Comparison of ENCODE assay signal across 18 mouse cellular contexts in genomic region chr3:153663841-153664427, GRCm38 (mm10).
DNase-seq lines count a peak whose midpoint lies in the region; ATAC-seq and TF ChIP-seq lines count a peak whose summit lies in the region.
"Had no signal": no experiment of that assay in that cellular context is flagged by ENCODE, and none has a peak within 500 bp of the region (broad histone marks: within the 10 kb centered on the region; RNA-seq: fewer than 3 reads in every experiment).

No protein-coding gene starts in this region.

- no peak overlapping the region for H3K9ac ChIP-seq in kidney, postnatal 0 days (ENCODE audit: low read depth, low read length)
- H3K9ac ChIP-seq in liver, embryonic 14.5 days (replicated peaks): peak overlapping the region; percentile 9; the same call in 1 of the 2 replicates
- H3K9ac ChIP-seq: embryonic facial prominence, embryonic 13.5 days; hindbrain, embryonic 14.5 days; intestine, embryonic 15.5 days; liver, embryonic 15.5 days; midbrain, embryonic 13.5 days had no signal

- no peak overlapping the region for H3K27ac ChIP-seq in kidney, postnatal 0 days
- H3K27ac ChIP-seq in liver, embryonic 14.5 days: no peak overlapping the region
- H3K27ac ChIP-seq: embryonic facial prominence, embryonic 13.5 days; gastrocnemius, adult 2 months; hindbrain, embryonic 14.5 days; intestine, embryonic 15.5 days; liver, embryonic 15.5 days; midbrain, embryonic 13.5 days had no signal

- H3K4me2 ChIP-seq in kidney, postnatal 0 days (ENCODE audit: low read length): no peak overlapping the region
- H3K4me2 ChIP-seq in liver, embryonic 14.5 days (ENCODE audit: low read depth): no peak overlapping the region
- H3K4me2 ChIP-seq: embryonic facial prominence, embryonic 13.5 days; hindbrain, embryonic 14.5 days; intestine, embryonic 15.5 days; liver, embryonic 15.5 days; midbrain, embryonic 13.5 days had no signal

- no peak overlapping the region for H3K4me3 ChIP-seq in kidney, postnatal 0 days (replicated peaks; ENCODE audit: low read depth, low read length)
- no peak overlapping the region for H3K4me3 ChIP-seq in liver, embryonic 14.5 days (ENCODE audit: insufficient read depth in 1 of 2, low read depth in 2 of 2, low read length in 2 of 2)
- H3K4me3 ChIP-seq: embryonic facial prominence, embryonic 13.5 days; gastrocnemius, adult 2 months; intestine, embryonic 15.5 days; liver, embryonic 15.5 days; midbrain, embryonic 13.5 days had no signal

- TF ChIP-seq EP300 in liver, embryonic 14.5 days (IDR thresholded peaks at IDR 0.05; ENCODE audit: low read depth): peak; percentile 24; the same call in 1 of the 2 replicates

- no peaks in the 10 kb centered on the region for H3K9me3 ChIP-seq in kidney, postnatal 0 days (replicated peaks; ENCODE audit: low read length)
- no peaks in the 10 kb centered on the region for H3K9me3 ChIP-seq in liver, embryonic 14.5 days (ENCODE audit: control insufficient read depth, low read length)
- H3K9me3 ChIP-seq: embryonic facial prominence, embryonic 13.5 days; intestine, embryonic 15.5 days; liver, embryonic 15.5 days; midbrain, embryonic 13.5 days had no signal

- no peak for TF ChIP-seq CTCF in kidney, postnatal 0 days (IDR thresholded peaks at IDR 0.05; ENCODE audit: low read depth)
- no peak for TF ChIP-seq CTCF in liver, embryonic 14.5 days (IDR thresholded peaks at IDR 0.05; ENCODE audit: low read depth)

- WGBS in kidney, postnatal 0 days: 30% methylated on average over 10 of the region's 10 CpGs
- 18% methylated on average over 10 of the region's 10 CpGs for WGBS in liver, embryonic 14.5 days (ENCODE audit: insufficient replicate concordance)

- H3K36me3 ChIP-seq in kidney, postnatal 0 days (ENCODE audit: insufficient read depth, low read length): no peaks in the 10 kb centered on the region
- H3K36me3 ChIP-seq in liver, embryonic 14.5 days (replicated peaks; ENCODE audit: control insufficient read depth, insufficient read depth, low read depth): no peaks in the 10 kb centered on the region
- H3K36me3 ChIP-seq: embryonic facial prominence, embryonic 13.5 days; intestine, embryonic 15.5 days; liver, embryonic 15.5 days; midbrain, embryonic 13.5 days had no signal

- no peak for ATAC-seq in kidney, postnatal 0 days (replicated peaks; ENCODE audit: low FRiP score, low read depth)
- ATAC-seq in liver, embryonic 14.5 days (ENCODE audit: insufficient read depth): no peak
- ATAC-seq: intestine, embryonic 15.5 days; midbrain, embryonic 13.5 days had no signal

- no peaks in the 10 kb centered on the region for H3K27me3 ChIP-seq in kidney, postnatal 0 days (ENCODE audit: insufficient read depth, low read length)
- H3K27me3 ChIP-seq in liver, embryonic 14.5 days (ENCODE audit: control insufficient read depth, insufficient read depth, low read length): no peaks in the 10 kb centered on the region
- H3K27me3 ChIP-seq: embryonic facial prominence, embryonic 13.5 days; intestine, embryonic 15.5 days; midbrain, embryonic 13.5 days had no signal

- DNase-seq in kidney, postnatal 0 days (ENCODE audit: low spot score): peak; percentile 41
- DNase-seq in kidney, postnatal 14 days: no peak
- DNase-seq in ovary, postnatal 36 days (ENCODE audit: low spot score): peak; percentile 16
- no peak for DNase-seq in ovary, postnatal 10 days (ENCODE audit: low spot score)
- DNase-seq in liver, embryonic 14.5 days (ENCODE audit: low read depth in 3 of 3, low spot score in 3 of 3): no peak
- DNase-seq in gastrocnemius, postnatal 25 days: no peak
- no peak for DNase-seq in adrenal gland, adult 18-20 months (ENCODE audit: low spot score in 2 of 2)
- DNase-seq: adrenal gland, postnatal 25 days; cerebellum, adult 8-10 months; gastrocnemius, adult 2 months; lung, postnatal 4 days; spleen, adult 18-20 months; thymus, postnatal 14 days had no signal

- H3K4me1 ChIP-seq in kidney, postnatal 0 days (replicated peaks; ENCODE audit: insufficient read depth, low read length): peaks cover 32% of the 10 kb centered on the region
- peaks cover 18 to 26% of the 10 kb centered on the region in 2 experiments for H3K4me1 ChIP-seq in liver, embryonic 14.5 days (replicated peaks; ENCODE audit: control insufficient read depth in 2 of 2, insufficient read depth in 2 of 2, low read length in 1 of 2)

Comparison
In these comparisons a context has a peak if more than half of its experiments do, and no peak if none do; other contexts are left out.
1. DNase-seq: peak in kidney, postnatal 0 days (single experiment) and ovary, postnatal 36 days (single experiment); none in kidney, postnatal 14 days (single experiment), ovary, postnatal 10 days (single experiment), liver, embryonic 14.5 days (0 of 3), gastrocnemius, postnatal 25 days (single experiment) and adrenal gland, adult 18-20 months (0 of 2).